Mouse (Mus musculus): ENCODE measurements around the gene Dolk. TPM values are rescaled to one million over a fixed set of nuclear protein-coding genes. Genes with fewer than 3 reads are reported as not detected.

Dolk gene
- polyA plus RNA-seq, 1 experiment from 2014 or later: 45.8 TPM

DNA sequence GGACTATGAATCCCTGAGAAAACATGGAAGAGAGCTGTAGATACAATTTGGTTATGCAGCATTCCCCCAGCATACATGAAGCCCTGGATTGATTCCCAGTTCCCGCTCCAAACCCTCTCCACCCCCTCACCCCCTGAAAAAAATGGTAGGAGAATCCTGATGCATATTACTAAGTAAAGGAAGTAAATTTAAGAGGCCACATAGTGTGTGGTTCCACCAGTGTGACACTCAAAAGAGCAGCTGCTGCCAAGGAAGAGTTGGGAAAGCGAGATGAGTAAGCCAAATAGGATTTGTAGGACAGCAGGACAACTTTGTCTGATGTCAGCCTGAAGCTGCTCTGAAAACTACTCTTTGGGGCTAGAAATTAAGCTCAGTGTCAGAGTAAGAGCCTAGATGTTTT, 25.3 kb upstream of the Dolk start:
- no peak overlapping the region for H3K9ac ChIP-seq (ENCODE audit: low read depth, low read length)
- no peak overlapping the region for H3K27ac ChIP-seq (ENCODE audit: low read depth, low read length)
- peaks cover 66% of the 10 kb centered on the region for H3K36me3 ChIP-seq (ENCODE audit: control insufficient read depth, insufficient read depth, low read length)
- no peaks in the 10 kb centered on the region for H3K9me3 ChIP-seq (ENCODE audit: control insufficient read depth, low read length)
- no peak for ATAC-seq
- WGBS: 91% methylated on average over 2 of the region's 2 CpGs
- no peak overlapping the region for H3K4me3 ChIP-seq (ENCODE audit: low read length)
- no peaks in the 10 kb centered on the region for H3K27me3 ChIP-seq (replicated peaks; ENCODE audit: control insufficient read depth, insufficient read depth, low read length)
- no peak overlapping the region for H3K4me2 ChIP-seq (ENCODE audit: low read length)
- no peaks in the 10 kb centered on the region for H3K4me1 ChIP-seq (ENCODE audit: control insufficient read depth, insufficient read depth, low read depth, low read length)

DNA sequence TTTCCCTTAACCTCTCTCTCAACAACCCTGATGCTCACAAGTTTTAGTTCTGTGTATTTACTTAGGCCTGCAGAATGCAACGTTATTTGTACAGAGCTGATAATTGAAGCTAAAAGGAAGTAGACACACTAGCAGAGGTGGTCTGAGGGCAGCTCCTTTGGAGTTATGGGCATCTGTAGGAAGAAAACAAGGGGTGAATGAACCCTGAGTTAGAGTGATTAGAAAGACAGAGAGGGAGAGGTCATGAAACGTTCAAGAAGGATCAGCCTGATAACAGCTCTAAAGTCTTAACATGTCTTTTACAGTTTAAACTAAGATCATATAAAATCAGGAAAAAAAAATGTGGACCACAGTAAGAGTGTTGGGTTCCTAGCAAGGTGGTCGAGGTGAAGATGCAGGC, 23.2 kb upstream of the Dolk start:
- no peaks in the 10 kb centered on the region for H3K27me3 ChIP-seq (replicated peaks; ENCODE audit: control insufficient read depth, insufficient read depth, low read length)
- no peak overlapping the region for H3K4me2 ChIP-seq (ENCODE audit: low read length)
- no peaks in the 10 kb centered on the region for H3K4me1 ChIP-seq (ENCODE audit: control insufficient read depth, insufficient read depth, low read depth, low read length)
- no peak overlapping the region for H3K27ac ChIP-seq (ENCODE audit: low read depth, low read length)
- no peaks in the 10 kb centered on the region for H3K9me3 ChIP-seq (ENCODE audit: control insufficient read depth, low read length)
- WGBS: 94% methylated on average over 3 of the region's 3 CpGs
- no peak overlapping the region for H3K9ac ChIP-seq (ENCODE audit: low read depth, low read length)
- H3K4me3 ChIP-seq (ENCODE audit: low read length): no peak overlapping the region
- peaks cover 68% of the 10 kb centered on the region for H3K36me3 ChIP-seq (ENCODE audit: control insufficient read depth, insufficient read depth, low read length)
- ATAC-seq: no peak

DNA sequence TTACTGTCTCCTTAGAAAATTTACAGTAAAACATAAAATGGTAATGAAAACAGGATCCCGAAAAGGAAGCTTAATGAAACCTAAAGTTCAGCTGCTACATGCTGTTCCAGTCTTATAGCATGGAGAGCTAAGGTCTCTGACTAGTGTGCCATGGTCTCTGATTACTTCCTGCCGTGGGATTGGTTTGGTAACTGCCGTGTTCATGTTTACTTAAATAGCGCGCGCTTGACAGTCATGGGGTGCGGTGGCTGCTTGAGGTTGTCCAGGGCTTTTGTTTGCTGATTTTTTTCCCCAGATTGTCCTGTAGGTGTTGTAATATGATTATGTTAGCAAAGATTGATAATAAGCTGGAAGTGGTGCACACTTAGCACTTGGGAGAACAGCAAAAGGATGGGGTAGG, 20.0 kb upstream of the Dolk start:
- no peaks in the 10 kb centered on the region for H3K27me3 ChIP-seq (replicated peaks; ENCODE audit: control insufficient read depth, insufficient read depth, low read length)
- no peaks in the 10 kb centered on the region for H3K4me1 ChIP-seq (ENCODE audit: control insufficient read depth, insufficient read depth, low read depth, low read length)
- no peak overlapping the region for H3K27ac ChIP-seq (ENCODE audit: low read depth, low read length)
- H3K9me3 ChIP-seq (ENCODE audit: control insufficient read depth, low read length): no peaks in the 10 kb centered on the region
- ATAC-seq: no peak
- H3K4me3 ChIP-seq (ENCODE audit: low read length): no peak overlapping the region
- H3K9ac ChIP-seq (ENCODE audit: low read depth, low read length): no peak overlapping the region
- WGBS: 97% methylated on average over 7 of the region's 7 CpGs
- no peak overlapping the region for H3K4me2 ChIP-seq (ENCODE audit: low read length)
- peaks cover 65% of the 10 kb centered on the region for H3K36me3 ChIP-seq (ENCODE audit: control insufficient read depth, insufficient read depth, low read length)

DNA sequence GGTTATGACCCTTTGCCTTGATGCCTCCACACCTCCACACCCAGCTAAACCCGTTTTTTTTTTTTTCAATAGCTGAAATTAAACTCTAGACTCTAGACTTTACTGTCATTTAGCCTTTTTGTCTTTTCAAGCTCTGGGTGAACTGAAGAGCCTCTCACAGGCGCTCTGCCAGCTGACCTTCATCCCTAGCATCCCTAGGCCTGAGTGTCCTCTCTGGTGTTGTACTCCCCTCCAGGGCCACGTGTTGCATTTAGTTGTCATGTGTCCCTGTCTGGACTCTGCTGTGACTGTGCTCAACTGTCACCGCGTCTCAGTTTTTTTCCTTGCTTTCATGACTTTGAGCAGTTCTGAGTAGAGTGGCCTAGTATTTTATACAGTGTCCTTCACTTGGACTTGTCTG, 13.8 kb upstream of the Dolk start:
- Histone ChIP-seq H3K27me3 (replicated peaks; ENCODE audit: control insufficient read depth, insufficient read depth, low read length) (no peaks in the 10 kb centered on the region), H3K27ac (ENCODE audit: low read depth, low read length) (no peak overlapping the region), H3K9me3 (ENCODE audit: control insufficient read depth, low read length) (no peaks in the 10 kb centered on the region), H3K36me3 (ENCODE audit: control insufficient read depth, insufficient read depth, low read length) (peaks cover 44% of the 10 kb centered on the region), H3K4me2 (ENCODE audit: low read length) (no peak overlapping the region), H3K4me1 (ENCODE audit: control insufficient read depth, insufficient read depth, low read depth, low read length) (no peaks in the 10 kb centered on the region), H3K9ac (ENCODE audit: low read depth, low read length) (no peak overlapping the region), H3K4me3 (ENCODE audit: low read length) (no peak overlapping the region)
- no peak for ATAC-seq
- 89% methylated on average over 5 of the region's 5 CpGs for WGBS

DNA sequence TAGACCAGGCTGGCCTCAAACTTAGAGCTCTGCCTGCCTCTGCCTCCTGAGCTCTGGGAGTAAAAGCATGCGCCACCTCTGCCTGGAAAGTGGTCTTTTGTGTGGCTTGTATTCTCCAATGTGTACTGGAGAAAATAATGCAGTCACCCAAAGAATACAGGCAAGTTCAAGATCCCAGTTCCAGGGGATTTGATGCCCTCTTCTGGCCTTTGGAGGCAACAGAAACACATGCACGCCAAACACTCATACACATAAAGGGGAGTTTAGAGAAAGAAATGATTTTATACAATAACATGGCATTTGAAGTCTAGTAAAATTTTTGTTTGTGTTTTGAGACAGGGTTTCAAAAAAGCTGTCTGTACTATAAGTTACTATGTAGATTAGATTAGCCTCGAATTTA, 13.4 kb upstream of the Dolk start:
- no peak overlapping the region for H3K9ac ChIP-seq (ENCODE audit: low read depth, low read length)
- no peak for ATAC-seq
- no peaks in the 10 kb centered on the region for H3K27me3 ChIP-seq (replicated peaks; ENCODE audit: control insufficient read depth, insufficient read depth, low read length)
- H3K4me2 ChIP-seq (ENCODE audit: low read length): no peak overlapping the region
- H3K9me3 ChIP-seq (ENCODE audit: control insufficient read depth, low read length): no peaks in the 10 kb centered on the region
- no peaks in the 10 kb centered on the region for H3K4me1 ChIP-seq (ENCODE audit: control insufficient read depth, insufficient read depth, low read depth, low read length)
- WGBS: 72% methylated on average over 3 of the region's 3 CpGs
- no peak overlapping the region for H3K4me3 ChIP-seq (ENCODE audit: low read length)
- peaks cover 39% of the 10 kb centered on the region for H3K36me3 ChIP-seq (ENCODE audit: control insufficient read depth, insufficient read depth, low read length)
- H3K27ac ChIP-seq (ENCODE audit: low read depth, low read length): no peak overlapping the region

DNA sequence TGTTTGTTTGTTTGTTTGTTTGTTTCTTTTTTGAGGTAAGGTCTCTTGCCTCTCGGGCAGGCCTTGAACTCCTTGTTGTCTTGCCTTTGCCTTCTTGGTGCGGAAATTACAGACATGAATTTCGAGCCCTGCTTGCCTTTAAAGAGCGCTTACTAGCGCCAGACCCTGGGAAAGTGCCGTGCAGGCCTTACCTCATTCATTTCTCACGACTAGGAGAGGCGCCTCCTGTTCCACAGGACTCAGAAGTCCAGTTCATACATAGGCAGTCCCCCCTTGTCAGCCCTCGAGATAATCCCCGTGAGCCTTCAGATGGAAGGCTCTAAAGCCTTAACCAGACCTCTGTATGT, 866 bp upstream of the Dolk start:
- Histone ChIP-seq H3K9ac (ENCODE audit: low read depth, low read length) (peak overlapping the region; percentile 92), H3K4me2 (ENCODE audit: low read length) (peak overlapping the region; percentile 73), H3K27me3 (replicated peaks; ENCODE audit: control insufficient read depth, insufficient read depth, low read length) (no peaks in the 10 kb centered on the region), H3K4me1 (ENCODE audit: control insufficient read depth, insufficient read depth, low read depth, low read length) (peaks cover 18% of the 10 kb centered on the region), H3K36me3 (ENCODE audit: control insufficient read depth, insufficient read depth, low read length) (no peaks in the 10 kb centered on the region), H3K4me3 (ENCODE audit: low read length) (peak overlapping the region; percentile 90), H3K9me3 (ENCODE audit: control insufficient read depth, low read length) (no peaks in the 10 kb centered on the region), H3K27ac (ENCODE audit: low read depth, low read length) (peak overlapping the region; percentile 73)
- ATAC-seq: no peak
- 0% methylated on average over 10 of the region's 10 CpGs for WGBS

DNA sequence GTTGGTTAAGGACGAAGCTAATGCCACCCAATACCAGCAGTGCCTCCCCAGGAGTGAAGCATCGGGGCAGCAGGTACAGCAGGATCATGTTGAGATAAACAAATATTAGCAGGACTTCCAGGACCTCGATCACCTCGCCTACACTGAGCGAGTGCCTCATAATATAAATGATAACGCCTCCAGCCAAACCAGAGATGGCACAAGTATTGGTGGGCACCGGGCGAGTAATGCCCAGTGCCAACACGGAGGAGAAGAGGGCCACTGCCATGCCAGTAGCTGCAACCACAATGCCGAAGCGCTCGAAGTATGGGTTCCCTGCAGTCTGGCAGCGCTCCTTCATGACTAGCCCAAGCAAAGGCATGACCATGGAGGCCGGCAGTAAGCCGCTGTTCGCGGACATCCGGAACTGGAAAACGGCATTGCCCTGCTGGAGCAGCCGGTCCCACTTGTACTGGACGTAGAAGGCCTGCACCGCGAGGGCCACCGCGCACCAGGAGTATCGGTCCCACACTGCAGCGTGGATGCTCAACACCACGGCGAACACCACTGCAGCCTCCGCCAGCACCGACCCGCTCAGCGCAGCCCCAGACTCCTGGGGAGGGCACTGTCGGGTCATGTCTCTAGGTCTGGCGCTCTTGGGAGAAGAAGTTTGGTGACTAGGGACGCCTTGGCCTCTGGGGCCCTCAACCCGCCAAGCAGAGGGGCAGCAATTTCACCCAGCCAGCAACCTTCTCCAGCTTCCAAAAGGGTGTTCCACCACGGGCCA, 535 bp downstream of the Dolk start:
- whole genome bisulfite sequencing: 16% methylated on average over 38 of the region's 38 CpGs
- H3K27ac ChIP-seq (ENCODE audit: low read depth, low read length): peak overlapping the region; percentile 67

DNA sequence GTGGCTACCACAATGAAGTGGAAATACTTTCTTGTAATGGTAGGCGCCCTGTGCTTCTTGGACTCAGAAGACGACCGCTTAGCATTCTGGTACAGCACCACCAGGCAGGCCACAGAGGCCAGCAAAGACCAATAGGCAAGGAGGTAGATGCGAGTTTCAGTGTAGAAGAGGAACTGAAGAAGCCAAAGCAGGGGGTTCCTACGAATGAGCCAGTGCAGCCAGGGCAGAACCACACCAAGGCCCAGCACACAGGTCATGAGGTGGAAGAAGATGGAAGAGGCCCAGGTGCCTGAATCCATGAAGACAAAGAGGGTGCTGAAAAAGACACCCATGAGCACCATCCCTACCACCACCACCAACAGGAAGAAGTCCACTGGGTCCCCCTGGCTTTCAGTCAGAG, 1.1 kb downstream of the Dolk start:
- H3K9ac ChIP-seq (ENCODE audit: low read depth, low read length): no peak overlapping the region

More for the DNA sequence above, 535 bp downstream of the Dolk start:
- Histone ChIP-seq H3K36me3 (ENCODE audit: control insufficient read depth, insufficient read depth, low read length) (no peaks in the 10 kb centered on the region), H3K4me2 (ENCODE audit: low read length) (peak overlapping the region; percentile 98), H3K27me3 (replicated peaks; ENCODE audit: control insufficient read depth, insufficient read depth, low read length) (no peaks in the 10 kb centered on the region), H3K4me1 (ENCODE audit: control insufficient read depth, insufficient read depth, low read depth, low read length) (peaks cover 18% of the 10 kb centered on the region), H3K9me3 (ENCODE audit: control insufficient read depth, low read length) (no peaks in the 10 kb centered on the region), H3K4me3 (ENCODE audit: low read length) (peak overlapping the region; percentile 90), H3K9ac (ENCODE audit: low read depth, low read length) (peak overlapping the region; percentile 92)
- ATAC-seq: peak; percentile 62

DNA sequence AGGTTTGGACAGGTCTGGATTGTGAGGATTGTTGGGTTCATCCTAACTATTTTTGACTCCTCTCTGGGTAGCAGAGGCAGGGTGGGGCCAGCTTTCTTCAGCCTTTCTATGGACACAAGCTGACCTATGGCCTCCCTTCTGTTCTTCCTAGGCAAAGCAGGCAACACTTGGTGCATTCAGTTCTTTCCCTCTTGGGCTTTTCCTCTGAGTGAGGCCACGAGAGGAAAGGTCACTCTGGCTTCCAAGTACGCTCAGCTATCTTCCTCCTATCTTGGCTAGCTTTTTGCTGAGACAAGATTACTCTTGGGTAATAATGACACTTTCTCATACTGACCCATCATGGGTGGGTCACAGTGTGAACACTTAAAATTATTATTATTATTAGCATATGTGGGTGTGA, 2.9 kb downstream of the Dolk start:
- Histone ChIP-seq H3K9ac (ENCODE audit: low read depth, low read length) (no peak overlapping the region), H3K9me3 (ENCODE audit: control insufficient read depth, low read length) (no peaks in the 10 kb centered on the region), H3K27ac (ENCODE audit: low read depth, low read length) (no peak overlapping the region), H3K36me3 (ENCODE audit: control insufficient read depth, insufficient read depth, low read length) (no peaks in the 10 kb centered on the region), H3K4me3 (ENCODE audit: low read length) (no peak overlapping the region), H3K4me1 (ENCODE audit: control insufficient read depth, insufficient read depth, low read depth, low read length) (peaks cover 18% of the 10 kb centered on the region), H3K27me3 (replicated peaks; ENCODE audit: control insufficient read depth, insufficient read depth, low read length) (no peaks in the 10 kb centered on the region), H3K4me2 (ENCODE audit: low read length) (no peak overlapping the region)
- ATAC-seq: no peak
- 93% methylated on average over 2 of the region's 2 CpGs for WGBS

More for the DNA sequence above, 1.1 kb downstream of the Dolk start:
- H3K27ac ChIP-seq (ENCODE audit: low read depth, low read length): no peak overlapping the region
- H3K9me3 ChIP-seq (ENCODE audit: control insufficient read depth, low read length): no peaks in the 10 kb centered on the region
- H3K27me3 ChIP-seq (replicated peaks; ENCODE audit: control insufficient read depth, insufficient read depth, low read length): no peaks in the 10 kb centered on the region
- H3K4me1 ChIP-seq (ENCODE audit: control insufficient read depth, insufficient read depth, low read depth, low read length): peaks cover 18% of the 10 kb centered on the region
- ATAC-seq: no peak
- H3K4me2 ChIP-seq (ENCODE audit: low read length): peak overlapping the region; percentile 98
- H3K36me3 ChIP-seq (ENCODE audit: control insufficient read depth, insufficient read depth, low read length): no peaks in the 10 kb centered on the region
- 94% methylated on average over 5 of the region's 5 CpGs for WGBS
- peak overlapping the region; percentile 90 for H3K4me3 ChIP-seq (ENCODE audit: low read length)

Measured in hindbrain, embryonic 16.5 days (tissue).